Comparison of ENCODE assay signal across 9 mouse cellular contexts in the genomic region with DNA sequence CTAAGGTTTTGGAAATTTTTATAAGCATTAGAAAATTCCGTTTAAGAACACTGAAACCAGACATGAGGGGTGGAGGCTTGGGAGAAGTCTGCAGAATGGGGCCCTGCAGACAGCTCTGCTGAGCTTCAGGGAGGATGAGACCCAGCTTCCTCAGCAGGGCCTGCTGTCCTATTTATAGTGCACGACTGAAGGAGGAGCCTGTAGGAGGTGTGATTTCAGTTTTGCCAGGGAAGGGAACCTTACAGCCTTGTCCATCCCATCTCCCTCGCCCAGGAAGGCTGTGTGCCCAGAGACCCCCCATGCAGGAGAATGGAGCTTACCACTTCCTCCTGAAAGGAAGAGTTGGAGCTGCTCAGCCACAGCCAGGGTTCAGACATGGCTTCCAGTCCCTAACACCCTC. TPM values are rescaled to one million over a fixed set of nuclear protein-coding genes. Genes with fewer than 3 reads are reported as not detected.
DNase-seq lines count a peak whose midpoint lies in the region; ATAC-seq and TF ChIP-seq lines count a peak whose summit lies in the region.
"Had no signal": no experiment of that assay in that cellular context is flagged by ENCODE, and none has a peak within 500 bp of the region (broad histone marks: within the 10 kb centered on the region; RNA-seq: fewer than 3 reads in every experiment).

No protein-coding gene starts in this region.

- TF ChIP-seq POLR2A in cerebellum, adult 2 months (IDR thresholded peaks at IDR 0.05; ENCODE audit: borderline replicate concordance, insufficient read depth, low read length), result peak; percentile 51; the same call in 1 of the 2 replicates

- no peaks in the 10 kb centered on the region for H3K36me3 ChIP-seq in heart, embryonic 11.5 days (ENCODE audit: control insufficient read depth, insufficient read depth, low read length)
- no peaks in the 10 kb centered on the region for H3K36me3 ChIP-seq in heart, embryonic 14.5 days (ENCODE audit: control insufficient read depth, insufficient read depth, low read length)
- H3K36me3 ChIP-seq in limb, embryonic 13.5 days, result no peaks in the 10 kb centered on the region

- WGBS in heart, embryonic 11.5 days (ENCODE audit: insufficient replicate concordance), result 11% methylated on average over 3 of the region's 3 CpGs
- 2% methylated on average over 3 of the region's 3 CpGs for WGBS in cerebellum, adult 2 months
- WGBS in heart, embryonic 14.5 days, result 8% methylated on average over 3 of the region's 3 CpGs
- 11% methylated on average over 3 of the region's 3 CpGs for WGBS in limb, embryonic 13.5 days

- no peak overlapping the region for H3K27ac ChIP-seq in heart, embryonic 11.5 days (ENCODE audit: low read depth, low read length)
- H3K27ac ChIP-seq in cerebellum, adult 2 months (ENCODE audit: insufficient read depth, low read length), result peak overlapping the region; percentile 58
- H3K27ac ChIP-seq in heart, embryonic 14.5 days (replicated peaks in 1 of 2; ENCODE audit: control insufficient read depth in 1 of 2, insufficient read depth in 1 of 2, low read depth in 2 of 2, low read length in 2 of 2), result no peak overlapping the region
- H3K27ac ChIP-seq in limb, embryonic 13.5 days, result no peak overlapping the region

- H3K4me3 ChIP-seq in heart, embryonic 11.5 days (ENCODE audit: low read depth, low read length), result peak overlapping the region; percentile 66
- peak overlapping the region; percentile 63 for H3K4me3 ChIP-seq in cerebellum, adult 2 months (replicated peaks; ENCODE audit: insufficient read depth, low read depth, low read length)
- peak overlapping the region; percentile 61 to 62; a peak in 3 of 4 replicates for H3K4me3 ChIP-seq in heart, embryonic 14.5 days (ENCODE audit: control insufficient read depth in 1 of 2, insufficient read depth in 1 of 2, low read depth in 1 of 2, low read length in 2 of 2)
- H3K4me3 ChIP-seq in limb, embryonic 13.5 days, result peak overlapping the region; percentile 54

- H3K4me1 ChIP-seq in heart, embryonic 11.5 days (ENCODE audit: control insufficient read depth, insufficient read depth, low read length), result peaks cover 8% of the 10 kb centered on the region; the same call in 1 of the 2 replicates
- H3K4me1 ChIP-seq in cerebellum, adult 2 months (ENCODE audit: control insufficient read depth, insufficient read depth, low read length), result peaks cover 10% of the 10 kb centered on the region; the same call in 1 of the 2 replicates
- H3K4me1 ChIP-seq in heart, embryonic 14.5 days (ENCODE audit: control insufficient read depth in 2 of 2, insufficient read depth in 2 of 2, low read length in 2 of 2), result peaks cover 5 to 17% of the 10 kb centered on the region in 2 experiments; a peak in 3 of 4 replicates
- H3K4me1 ChIP-seq in limb, embryonic 13.5 days, result peaks cover 22% of the 10 kb centered on the region

- peak overlapping the region; percentile 64 for H3K9ac ChIP-seq in heart, embryonic 11.5 days (ENCODE audit: low read depth, low read length)
- H3K9ac ChIP-seq in heart, embryonic 14.5 days (ENCODE audit: low read length), result peak overlapping the region; percentile 71
- no peak overlapping the region for H3K9ac ChIP-seq in limb, embryonic 13.5 days

- peak overlapping the region; percentile 100 for H3K4me2 ChIP-seq in heart, embryonic 11.5 days
- peak overlapping the region; percentile 100 for H3K4me2 ChIP-seq in heart, embryonic 14.5 days (ENCODE audit: low read length)
- peak overlapping the region; percentile 99 for H3K4me2 ChIP-seq in limb, embryonic 13.5 days (replicated peaks)

- no peaks in the 10 kb centered on the region for H3K27me3 ChIP-seq in heart, embryonic 11.5 days (ENCODE audit: control insufficient read depth, insufficient read depth, low read length)
- no peaks in the 10 kb centered on the region for H3K27me3 ChIP-seq in cerebellum, adult 2 months (ENCODE audit: control insufficient read depth, insufficient read depth, low read length)
- peaks cover 3% of the 10 kb centered on the region; the same call in 1 of the 2 replicates for H3K27me3 ChIP-seq in heart, embryonic 14.5 days (ENCODE audit: control insufficient read depth, insufficient read depth, low read length)
- peaks cover 58% of the 10 kb centered on the region for H3K27me3 ChIP-seq in limb, embryonic 13.5 days

- no peak for ATAC-seq in heart, embryonic 11.5 days (replicated peaks; ENCODE audit: insufficient number of reproducible peaks, low FRiP score, low TSS enrichment)
- ATAC-seq in heart, embryonic 14.5 days (ENCODE audit: insufficient number of reproducible peaks, insufficient read depth, low FRiP score, low read depth), result no peak
- no peak for ATAC-seq in limb, embryonic 13.5 days (ENCODE audit: low FRiP score, low read depth)

- H3K9me3 ChIP-seq in heart, embryonic 11.5 days (replicated peaks; ENCODE audit: control insufficient read depth, low read length), result no peaks in the 10 kb centered on the region
- no peaks in the 10 kb centered on the region for H3K9me3 ChIP-seq in heart, embryonic 14.5 days (ENCODE audit: control insufficient read depth, low read length)
- no peaks in the 10 kb centered on the region for H3K9me3 ChIP-seq in limb, embryonic 13.5 days

- DNase-seq in heart, adult 9 months (ENCODE audit: low spot score in 2 of 2), result no peak
- peak; percentile 66 to 71 for DNase-seq in cerebellum, adult 2 months
- peak; percentile 45 for DNase-seq in right cerebral cortex, postnatal 14 days
- DNase-seq in thymus, postnatal 14 days, result no peak
- no peak for DNase-seq in adrenal gland, adult (ENCODE audit: inconsistent age in 2 of 2, low spot score in 1 of 2)

- TF ChIP-seq CTCF in cerebellum, adult 2 months (IDR thresholded peaks at IDR 0.05; ENCODE audit: borderline replicate concordance, insufficient read depth, low read depth, low read length), result no peak

RNA-seq across cellular contexts. Expression of gene Tppp, which starts 1.5 kb away (rescaled TPM):
- polyA plus RNA-seq in heart, embryonic 11.5 days (2014; fragmentation: Nextera tagmentation; extraction: Ambion mirVana), result 2.7 and 3.2 TPM in 2 replicates
- polyA plus RNA-seq in cerebellum, adult 2 months (2012; rRNA removed), result 178 and 180 TPM in 2 replicates
- 5.3 and 7.3 TPM in 2 replicates for polyA plus RNA-seq in heart, embryonic 14.5 days (2014; fragmentation: Nextera tagmentation; extraction: Ambion mirVana)
- polyA plus RNA-seq in limb, embryonic 13.5 days (2015; fragmentation: Nextera tagmentation; extraction: Ambion mirVana), result 0.59 and 0.87 TPM in 2 replicates
- polyA plus RNA-seq: erythroblast, embryonic 14.5 days had no signal

RNA-seq across cellular contexts. Expression of gene Zdhhc11, which starts 47.0 kb away (rescaled TPM):
- not detected in 2 replicates for polyA plus RNA-seq in heart, embryonic 11.5 days (2014; fragmentation: Nextera tagmentation; extraction: Ambion mirVana)
- not detected in 2 replicates for polyA plus RNA-seq in cerebellum, adult 2 months (2012; rRNA removed)
- not detected in 2 replicates for polyA plus RNA-seq in heart, embryonic 14.5 days (2014; fragmentation: Nextera tagmentation; extraction: Ambion mirVana)
- polyA plus RNA-seq in limb, embryonic 13.5 days (2015; fragmentation: Nextera tagmentation; extraction: Ambion mirVana), result not detected in 2 replicates
- polyA plus RNA-seq: erythroblast, embryonic 14.5 days had no signal

RNA-seq across cellular contexts. Expression of gene Cep72, which starts 51.4 kb away (rescaled TPM):
- polyA plus RNA-seq in heart, embryonic 11.5 days (2014; fragmentation: Nextera tagmentation; extraction: Ambion mirVana), result 11.2 and 18.8 TPM in 2 replicates
- polyA plus RNA-seq in cerebellum, adult 2 months (2012; rRNA removed), result 8.2 and 9.7 TPM in 2 replicates
- polyA plus RNA-seq in heart, embryonic 14.5 days (2014; fragmentation: Nextera tagmentation; extraction: Ambion mirVana), result 10.6 and 12.3 TPM in 2 replicates
- polyA plus RNA-seq in limb, embryonic 13.5 days (2015; fragmentation: Nextera tagmentation; extraction: Ambion mirVana), result 15.3 and 16.1 TPM in 2 replicates

Comparison
In these comparisons a context has a peak if more than half of its experiments do, and no peak if none do; other contexts are left out.
1. DNase-seq: peak in cerebellum, adult 2 months (2 of 2) and right cerebral cortex, postnatal 14 days (single experiment); none in heart, adult 9 months (0 of 2), thymus, postnatal 14 days (single experiment) and adrenal gland, adult (0 of 2).
2. RNA of gene Tppp, which starts 1.5 kb away (polyA plus RNA-seq): 178 to 180 TPM in cerebellum, adult 2 months; 5.3 to 7.3 TPM in heart, embryonic 14.5 days, 2.7 to 3.2 TPM in heart, embryonic 11.5 days and 0.59 to 0.87 TPM in limb, embryonic 13.5 days; every median in the first group is over 10 times any median in the second.
3. Peak in every context shown above with its lines, with median percentiles within 50 percentile points of each other: H3K4me2 ChIP-seq and H3K4me3 ChIP-seq.